Mouse (Mus musculus): ENCODE measurements at regions not wholly inside any gene's neighbourhood (a gene's known extent, or its start where the extent isn't known, plus 50 kb on each side); places are given as distances from the start of the nearest gene placed in this dataset.

DNA sequence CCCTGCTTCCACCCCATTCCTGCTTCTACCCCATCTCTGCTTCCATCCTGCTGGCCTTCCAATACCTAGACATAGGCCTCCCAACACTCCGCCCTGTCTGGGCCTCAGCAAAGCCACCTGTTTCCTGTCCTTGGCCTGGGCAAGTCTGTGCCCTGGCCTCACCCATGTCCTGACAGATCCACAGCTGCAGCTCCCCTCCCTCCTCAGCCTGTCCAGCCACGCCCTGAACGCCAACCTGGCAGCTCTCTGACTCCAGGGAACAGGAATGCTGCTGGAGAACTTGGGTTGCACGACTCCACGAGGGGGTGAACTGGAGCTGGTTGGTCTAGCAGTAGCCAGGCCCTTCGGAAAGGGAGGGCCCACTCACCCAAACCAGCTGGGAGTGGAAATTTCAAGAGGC, 966.1 kb downstream of the 4930447A16Rik start:
- Histone ChIP-seq H3K36me3 (ENCODE audit: control insufficient read depth, insufficient read depth, low read length) (no peaks in the 10 kb centered on the region), H3K27me3 (ENCODE audit: control insufficient read depth, insufficient read depth, low read length) (no peaks in the 10 kb centered on the region), H3K27ac (ENCODE audit: insufficient read depth, low read depth, low read length) (peak overlapping the region; percentile 79), H3K4me1 (ENCODE audit: control insufficient read depth, insufficient read depth, insufficient read length, low read length) (peaks cover 17% of the 10 kb centered on the region; the same call in 1 of the 2 replicates), H3K4me3 (ENCODE audit: low read depth, low read length) (no peak overlapping the region)
- TF ChIP-seq CTCF (IDR thresholded peaks at IDR 0.05; ENCODE audit: extremely low read depth, insufficient read length, insufficient replicate concordance, low read depth, low read length), result peak; percentile 26; the same call in 1 of the 2 replicates
- TF ChIP-seq POLR2A (IDR thresholded peaks at IDR 0.05; ENCODE audit: low read depth, low read length), result no peak
- 20% methylated on average over 6 of the region's 6 CpGs for WGBS

DNA sequence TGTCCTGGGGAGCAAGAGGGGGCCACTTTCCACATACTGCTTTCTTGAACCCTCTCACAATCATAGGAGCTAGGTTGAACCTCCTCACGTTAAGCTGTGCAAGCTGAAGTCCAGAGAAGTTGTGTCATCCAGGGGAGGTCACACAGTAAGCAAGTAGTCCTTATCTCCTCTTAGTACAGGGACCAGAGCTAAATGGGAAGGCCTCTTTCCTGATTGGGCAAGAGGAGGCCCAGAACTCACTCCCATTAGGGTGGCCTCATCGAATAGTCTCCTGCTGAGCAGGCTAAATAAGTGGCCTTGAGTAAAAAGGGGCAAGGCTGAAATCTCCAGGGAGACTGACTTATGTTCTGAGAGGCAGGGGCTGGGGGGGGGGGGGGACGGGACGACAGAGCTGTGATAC, 966.5 kb downstream of the 4930447A16Rik start:
- no peak overlapping the region for H3K4me3 ChIP-seq (ENCODE audit: low read depth, low read length)
- H3K27me3 ChIP-seq (ENCODE audit: control insufficient read depth, insufficient read depth, low read length), result no peaks in the 10 kb centered on the region
- TF ChIP-seq CTCF (IDR thresholded peaks at IDR 0.05; ENCODE audit: extremely low read depth, insufficient read length, insufficient replicate concordance, low read depth, low read length) (no peak), POLR2A (IDR thresholded peaks at IDR 0.05; ENCODE audit: low read depth, low read length) (no peak)
- peaks cover 17% of the 10 kb centered on the region; the same call in 1 of the 2 replicates for H3K4me1 ChIP-seq (ENCODE audit: control insufficient read depth, insufficient read depth, insufficient read length, low read length)
- WGBS, result 41% methylated on average over 4 of the region's 4 CpGs
- H3K27ac ChIP-seq (ENCODE audit: insufficient read depth, low read depth, low read length), result peak overlapping the region; percentile 79
- H3K36me3 ChIP-seq (ENCODE audit: control insufficient read depth, insufficient read depth, low read length), result no peaks in the 10 kb centered on the region

DNA sequence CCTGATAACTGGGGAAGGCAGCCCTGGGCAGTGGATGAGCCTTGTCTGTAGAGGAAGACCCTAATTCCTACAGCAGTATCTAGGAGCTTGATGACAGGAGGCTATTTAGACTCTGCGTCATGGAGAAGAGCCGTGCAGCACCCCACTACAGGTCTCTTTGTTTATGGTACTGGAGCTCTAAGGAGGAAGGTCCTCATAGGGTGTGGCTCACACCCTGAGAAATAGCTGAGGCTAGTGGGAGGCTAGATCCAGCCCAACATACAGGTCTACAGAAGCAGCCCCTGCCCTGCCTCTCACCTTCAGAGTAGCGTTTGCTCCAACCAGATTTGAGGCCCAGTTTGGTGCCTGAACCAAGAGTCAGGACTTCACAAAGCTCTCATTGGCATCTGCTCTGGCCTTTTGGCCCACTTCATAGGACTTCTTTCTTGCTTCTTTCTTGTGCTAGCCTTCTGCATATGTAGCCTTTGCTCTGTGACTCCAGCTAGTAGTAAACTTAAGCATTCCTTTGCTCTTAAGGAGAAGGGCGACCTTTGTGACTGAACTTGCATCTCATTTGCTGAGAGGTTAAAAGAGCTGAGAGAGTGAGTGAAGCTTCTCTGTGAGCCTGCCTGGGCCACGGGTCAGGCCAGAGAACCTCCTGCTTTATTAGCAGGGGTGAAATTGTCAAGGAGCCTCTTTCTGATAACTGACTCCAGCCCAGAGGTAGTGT, 967.2 kb downstream of the 4930447A16Rik start:
- H3K4me3 ChIP-seq (ENCODE audit: low read depth, low read length), result no peak overlapping the region
- H3K27ac ChIP-seq (ENCODE audit: insufficient read depth, low read depth, low read length), result peak overlapping the region; percentile 63
- TF ChIP-seq CTCF (IDR thresholded peaks at IDR 0.05; ENCODE audit: extremely low read depth, insufficient read length, insufficient replicate concordance, low read depth, low read length) (no peak), POLR2A (IDR thresholded peaks at IDR 0.05; ENCODE audit: low read depth, low read length) (no peak)
- H3K36me3 ChIP-seq (ENCODE audit: control insufficient read depth, insufficient read depth, low read length), result no peaks in the 10 kb centered on the region
- WGBS, result 68% methylated on average over 5 of the region's 5 CpGs
- H3K27me3 ChIP-seq (ENCODE audit: control insufficient read depth, insufficient read depth, low read length), result no peaks in the 10 kb centered on the region
- peaks cover 17% of the 10 kb centered on the region; the same call in 1 of the 2 replicates for H3K4me1 ChIP-seq (ENCODE audit: control insufficient read depth, insufficient read depth, insufficient read length, low read length)

DNA sequence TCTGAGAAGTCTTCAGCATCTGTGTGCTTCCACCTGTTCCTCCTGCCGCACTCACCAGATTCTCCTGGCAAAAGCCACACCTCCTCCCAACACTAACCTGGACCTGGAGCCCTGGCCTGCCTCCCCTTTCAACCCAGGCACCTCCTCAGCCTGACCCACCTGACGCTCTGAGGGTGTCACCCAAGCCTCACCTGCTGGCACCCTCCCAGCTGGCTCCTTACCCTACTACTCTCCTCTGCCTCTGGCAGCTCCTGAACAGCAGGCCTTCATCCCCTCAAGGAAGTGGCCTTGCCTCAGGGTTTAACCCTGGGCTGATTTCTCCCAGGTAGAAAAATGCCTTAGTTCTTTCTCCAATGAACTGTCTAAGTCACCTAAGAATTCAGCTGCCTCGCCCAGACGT, 973.5 kb downstream of the 4930447A16Rik start:
- Histone ChIP-seq H3K36me3 (ENCODE audit: control insufficient read depth, insufficient read depth, low read length) (no peaks in the 10 kb centered on the region), H3K4me3 (ENCODE audit: low read depth, low read length) (no peak overlapping the region), H3K27ac (ENCODE audit: insufficient read depth, low read depth, low read length) (peak overlapping the region; percentile 53), H3K4me1 (ENCODE audit: control insufficient read depth, insufficient read depth, insufficient read length, low read length) (peaks cover 8% of the 10 kb centered on the region; the same call in 1 of the 2 replicates), H3K27me3 (ENCODE audit: control insufficient read depth, insufficient read depth, low read length) (no peaks in the 10 kb centered on the region)
- no peak for TF ChIP-seq POLR2A (IDR thresholded peaks at IDR 0.05; ENCODE audit: low read depth, low read length)
- no peak for TF ChIP-seq CTCF (IDR thresholded peaks at IDR 0.05; ENCODE audit: extremely low read depth, insufficient read length, insufficient replicate concordance, low read depth, low read length)
- 34% methylated on average over 4 of the region's 4 CpGs for WGBS

DNA sequence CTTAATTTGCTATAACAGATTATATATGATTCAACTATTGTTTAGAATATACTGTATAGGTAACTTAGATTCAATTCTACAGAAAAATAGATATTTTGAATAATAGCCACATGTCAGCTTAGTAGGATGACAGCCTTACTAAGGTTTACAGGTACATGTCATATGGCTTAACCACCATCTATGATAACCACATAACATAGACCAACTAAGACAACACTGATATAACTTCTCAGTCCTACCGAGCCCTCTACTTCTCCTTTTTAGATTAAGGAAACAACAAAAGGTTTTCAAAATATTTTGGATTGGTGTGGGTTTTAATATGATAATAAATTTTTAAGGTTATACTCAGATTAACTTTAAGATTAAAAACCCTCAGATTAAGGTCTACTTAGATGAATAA, 977.4 kb downstream of the 4930447A16Rik start:
- Histone ChIP-seq H3K27me3 (ENCODE audit: control insufficient read depth, insufficient read depth, low read length) (no peaks in the 10 kb centered on the region), H3K4me3 (ENCODE audit: low read depth, low read length) (no peak overlapping the region), H3K36me3 (ENCODE audit: control insufficient read depth, insufficient read depth, low read length) (no peaks in the 10 kb centered on the region), H3K4me1 (ENCODE audit: control insufficient read depth, insufficient read depth, insufficient read length, low read length) (peaks cover 30% of the 10 kb centered on the region), H3K27ac (ENCODE audit: insufficient read depth, low read depth, low read length) (no peak overlapping the region)
- WGBS, result 86% methylated on average over 1 of the region's 1 CpGs
- TF ChIP-seq CTCF (IDR thresholded peaks at IDR 0.05; ENCODE audit: extremely low read depth, insufficient read length, insufficient replicate concordance, low read depth, low read length) (no peak), POLR2A (IDR thresholded peaks at IDR 0.05; ENCODE audit: low read depth, low read length) (no peak)

DNA sequence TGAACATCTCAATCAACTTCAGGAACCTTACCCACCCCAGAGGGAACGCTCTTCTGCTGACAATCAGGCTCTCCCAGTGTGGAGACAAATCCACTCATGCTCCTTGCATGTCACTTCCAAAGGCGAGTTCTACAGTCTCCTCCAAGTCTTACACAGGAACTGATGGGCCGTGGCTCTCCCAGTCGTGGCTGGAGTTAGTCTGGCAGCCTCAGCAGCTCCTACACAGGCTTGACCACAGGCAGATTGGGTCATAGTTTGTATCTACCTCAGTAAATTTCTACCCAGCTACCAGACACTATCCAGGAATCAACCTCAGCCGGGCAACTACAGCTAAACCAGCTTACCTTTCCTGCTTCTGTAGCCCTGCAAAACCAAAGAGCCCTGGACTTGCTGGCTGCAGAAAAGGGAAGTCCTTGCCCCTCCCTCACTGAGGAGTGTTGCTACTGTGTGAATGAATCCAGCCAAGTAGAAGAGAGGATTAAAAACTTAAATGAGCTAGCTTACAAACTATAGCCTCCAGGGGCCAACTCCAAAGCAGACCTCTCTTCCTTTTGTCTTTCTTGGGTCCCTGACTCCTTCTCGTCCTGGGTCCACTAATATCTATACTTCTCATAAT, 978.5 kb downstream of the 4930447A16Rik start:
- 58% methylated on average over 6 of the region's 6 CpGs for WGBS
- TF ChIP-seq POLR2A (IDR thresholded peaks at IDR 0.05; ENCODE audit: low read depth, low read length), result no peak
- no peak for TF ChIP-seq CTCF (IDR thresholded peaks at IDR 0.05; ENCODE audit: extremely low read depth, insufficient read length, insufficient replicate concordance, low read depth, low read length)
- Histone ChIP-seq H3K4me1 (ENCODE audit: control insufficient read depth, insufficient read depth, insufficient read length, low read length) (peaks cover 33% of the 10 kb centered on the region), H3K36me3 (ENCODE audit: control insufficient read depth, insufficient read depth, low read length) (no peaks in the 10 kb centered on the region), H3K4me3 (ENCODE audit: low read depth, low read length) (no peak overlapping the region), H3K27me3 (ENCODE audit: control insufficient read depth, insufficient read depth, low read length) (no peaks in the 10 kb centered on the region), H3K27ac (ENCODE audit: insufficient read depth, low read depth, low read length) (no peak overlapping the region)
